Mouse (Mus musculus): ENCODE results near the gene Cldn22. TPM values are rescaled to one million over a fixed set of nuclear protein-coding genes. Genes with fewer than 3 reads are reported as not detected.

Cldn22 gene
- polyA plus RNA-seq, 1 experiment, result 0.77 TPM

- peaks cover 7% of the 10 kb centered on the region for H3K36me3 ChIP-seq (ENCODE audit: control insufficient read depth, insufficient read depth, low read length)
- WGBS, result 85% methylated on average over 8 of the region's 8 CpGs
- H3K4me1 ChIP-seq (ENCODE audit: control insufficient read depth, insufficient read depth, low read length), result no peaks in the 10 kb centered on the region
- H3K27me3 ChIP-seq (replicated peaks; ENCODE audit: control insufficient read depth, insufficient read depth, low read length), result no peaks in the 10 kb centered on the region
- DNase-seq, result no peak
- no peak overlapping the region for H3K27ac ChIP-seq (ENCODE audit: insufficient read depth, low read depth, low read length)
- H3K4me3 ChIP-seq (ENCODE audit: insufficient read depth, low read depth, low read length), result no peak overlapping the region
- no peak for TF ChIP-seq CTCF (conservative IDR thresholded peaks at IDR 0.05; ENCODE audit: insufficient read depth, insufficient read length, low read depth, low read length)
- TF ChIP-seq POLR2A (IDR thresholded peaks at IDR 0.05; ENCODE audit: low read depth, low read length), result no peak
Observed at GRCm38 (mm10) chr8:47866568-47866967, 42.3 kb downstream of the Cldn22 start.

GRCm38 (mm10) chr8:47867067-47867466, 42.8 kb downstream of the Cldn22 start:
- no peak overlapping the region for H3K27ac ChIP-seq (ENCODE audit: insufficient read depth, low read depth, low read length)
- no peak overlapping the region for H3K4me3 ChIP-seq (ENCODE audit: insufficient read depth, low read depth, low read length)
- no peaks in the 10 kb centered on the region for H3K27me3 ChIP-seq (replicated peaks; ENCODE audit: control insufficient read depth, insufficient read depth, low read length)
- 21% methylated on average over 8 of the region's 8 CpGs for WGBS
- no peaks in the 10 kb centered on the region for H3K4me1 ChIP-seq (ENCODE audit: control insufficient read depth, insufficient read depth, low read length)
- H3K36me3 ChIP-seq (ENCODE audit: control insufficient read depth, insufficient read depth, low read length), result peaks cover 7% of the 10 kb centered on the region
- DNase-seq, result peak; percentile 84
- no peak for TF ChIP-seq POLR2A (IDR thresholded peaks at IDR 0.05; ENCODE audit: low read depth, low read length)
- peak; percentile 95 for TF ChIP-seq CTCF (conservative IDR thresholded peaks at IDR 0.05; ENCODE audit: insufficient read depth, insufficient read length, low read depth, low read length)

- DNase-seq, result peak; percentile 64
- TF ChIP-seq POLR2A (IDR thresholded peaks at IDR 0.05; ENCODE audit: low read depth, low read length) (no peak), CTCF (conservative IDR thresholded peaks at IDR 0.05; ENCODE audit: insufficient read depth, insufficient read length, low read depth, low read length) (peak; percentile 97)
Observed at GRCm38 (mm10) chr8:47872361-47873107, 48.3 kb downstream of the Cldn22 start.

GRCm38 (mm10) chr8:47874497-47875178, 50.4 kb downstream of the Cldn22 start:
- Histone ChIP-seq H3K36me3 (ENCODE audit: control insufficient read depth, insufficient read depth, low read length) (peaks cover 3% of the 10 kb centered on the region; the same call in 1 of the 2 replicates), H3K27ac (ENCODE audit: insufficient read depth, low read depth, low read length) (no peak overlapping the region; the same call in 1 of the 2 replicates), H3K27me3 (replicated peaks; ENCODE audit: control insufficient read depth, insufficient read depth, low read length) (no peaks in the 10 kb centered on the region), H3K4me1 (ENCODE audit: control insufficient read depth, insufficient read depth, low read length) (peaks cover 16% of the 10 kb centered on the region), H3K4me3 (ENCODE audit: insufficient read depth, low read depth, low read length) (no peak overlapping the region)
- 48% methylated on average over 13 of the region's 13 CpGs for WGBS
- TF ChIP-seq POLR2A (IDR thresholded peaks at IDR 0.05; ENCODE audit: low read depth, low read length) (no peak), CTCF (conservative IDR thresholded peaks at IDR 0.05; ENCODE audit: insufficient read depth, insufficient read length, low read depth, low read length) (no peak)
- DNase-seq, result no peak

More at GRCm38 (mm10) chr8:47872361-47873107, 48.3 kb downstream of the Cldn22 start:
- 45% methylated on average over 13 of the region's 13 CpGs for WGBS
- H3K27me3 ChIP-seq (replicated peaks; ENCODE audit: control insufficient read depth, insufficient read depth, low read length), result no peaks in the 10 kb centered on the region
- H3K27ac ChIP-seq (ENCODE audit: insufficient read depth, low read depth, low read length), result no peak overlapping the region
- H3K4me3 ChIP-seq (ENCODE audit: insufficient read depth, low read depth, low read length), result no peak overlapping the region
- H3K36me3 ChIP-seq (ENCODE audit: control insufficient read depth, insufficient read depth, low read length), result peaks cover 4% of the 10 kb centered on the region; the same call in 1 of the 2 replicates
- peaks cover 16% of the 10 kb centered on the region for H3K4me1 ChIP-seq (ENCODE audit: control insufficient read depth, insufficient read depth, low read length)

Other genes starting within 250 kb of the Cldn22 start
- gene Ing2, start 148.9 kb upstream of the Cldn22 start, polyA plus RNA-seq (2012; rRNA removed), result 7.0 and 9.3 TPM in 2 replicates
- gene Cdkn2aip, start 110.5 kb upstream of the Cldn22 start, polyA plus RNA-seq (2012; rRNA removed), result 3.9 and 6.3 TPM in 2 replicates
- gene Cldn24, start 2.3 kb upstream of the Cldn22 start, polyA plus RNA-seq (2012; rRNA removed), result not detected in 2 replicates
- 20.4 and 22.1 TPM in 2 replicates for gene Wwc2, start 166.4 kb downstream of the Cldn22 start, polyA plus RNA-seq (2012; rRNA removed)

All from kidney, adult 2 months (tissue).